Mouse (Mus musculus): Measurements from ENCODE around the gene Fcgr4. TPM values are rescaled to one million over a fixed set of nuclear protein-coding genes. Genes with fewer than 3 reads are reported as not detected.

Gene Fcgr4
- total RNA-seq, 2 experiments from 2014 or later: not detected

Small RNA genes lying within 50 kb of the gene (microRNA-seq; reads per million reads assigned to microRNA genes)
- gene Gm27552 (ENCODE audit: borderline replicate concordance in 2 of 2) (0 reads per million in 2 experiments), gene Mir6546 (ENCODE audit: borderline replicate concordance in 2 of 2) (0 to 0.26 reads per million in 2 experiments)

Other genes starting within 250 kb of the Fcgr4 start
- 10 to 100 TPM; 16.8 to 16.9 TPM for gene Atf6, start 151.1 kb upstream of the Fcgr4 start, total RNA-seq (2021)
- gene Gm26620, start 133.9 kb upstream of the Fcgr4 start, total RNA-seq (2021): under 1 TPM in 1 of 2 experiments, not detected in 1; 0.35 TPM
- gene Dusp12, start 133.4 kb upstream of the Fcgr4 start, total RNA-seq (2021): 1 to 10 TPM; 4.0 TPM
- gene Fcrlb, start 106.0 kb upstream of the Fcgr4 start, total RNA-seq (2021): not detected
- not detected for gene Fcrla, start 91.3 kb upstream of the Fcgr4 start, total RNA-seq (2021)
- 1 to 10 TPM; 1.9 to 2.8 TPM for gene Fcgr2b, start 42.4 kb upstream of the Fcgr4 start, total RNA-seq (2021)
- 1 to 10 TPM; 3.7 to 4.6 TPM for gene Fcgr3, start 46.0 kb downstream of the Fcgr4 start, total RNA-seq (2021)
- 1 to 10 TPM in 1 of 2 experiments, under 1 TPM in 1; 0.69 to 1.2 TPM for gene Cfap126, start 95.0 kb downstream of the Fcgr4 start, total RNA-seq (2021)
- gene Sdhc, start 131.7 kb downstream of the Fcgr4 start, total RNA-seq (2021): 100 to 1,000 TPM; 692 to 785 TPM
- 100 to 1,000 TPM in 1 of 2 experiments, 10 to 100 TPM in 1; 99.1 to 120 TPM for gene Mpz, start 131.8 kb downstream of the Fcgr4 start, total RNA-seq (2021)
- gene Pcp4l1, start 177.3 kb downstream of the Fcgr4 start, total RNA-seq (2021): 10 to 100 TPM; 15.0 to 48.8 TPM
- not detected for gene Nr1i3, start 195.1 kb downstream of the Fcgr4 start, total RNA-seq (2021)
- 10 to 100 TPM; 52.0 to 52.5 TPM for gene Tomm40l, start 203.6 kb downstream of the Fcgr4 start, total RNA-seq (2021)
- not detected for gene Apoa2, start 206.1 kb downstream of the Fcgr4 start, total RNA-seq (2021)
- 1 to 10 TPM; 3.2 to 3.9 TPM for gene Fcer1g, start 215.4 kb downstream of the Fcgr4 start, total RNA-seq (2021)
- gene Adamts4, start 231.5 kb downstream of the Fcgr4 start, total RNA-seq (2021): 1 to 10 TPM in 1 of 2 experiments, under 1 TPM in 1; 0.43 to 1.4 TPM
- 1,000 to 10,000 TPM in 1 of 2 experiments, 100 to 1,000 TPM in 1; 872 to 1,009 TPM for gene Ndufs2, start 232.5 kb downstream of the Fcgr4 start, total RNA-seq (2021)

Measured in gastrocnemius, postnatal 25 days (tissue).